Mouse (Mus musculus): ENCODE results near the gene Coq7. TPM values are rescaled to one million over a fixed set of nuclear protein-coding genes. Genes with fewer than 3 reads are reported as not detected.

The Coq7 gene
- polyA plus RNA-seq, 1 experiment from 2014 or later = 136 TPM

Other genes starting within 250 kb of the Coq7 start
- 10.3 and 11.6 TPM in 2 replicates for gene Syt17, start 85.1 kb downstream of the Coq7 start, polyA plus RNA-seq (2015; fragmentation: Nextera tagmentation; extraction: Ambion mirVana)
- 4.6 and 5.1 TPM in 2 replicates for gene Itpripl2, start 41.4 kb downstream of the Coq7 start, polyA plus RNA-seq (2015; fragmentation: Nextera tagmentation; extraction: Ambion mirVana)
- gene Tmc7, start 51.4 kb upstream of the Coq7 start, polyA plus RNA-seq (2015; fragmentation: Nextera tagmentation; extraction: Ambion mirVana) = 1.9 and 2.3 TPM in 2 replicates
- 0.13 and 0.37 TPM in 2 replicates for gene Tmc5, start 63.9 kb upstream of the Coq7 start, polyA plus RNA-seq (2015; fragmentation: Nextera tagmentation; extraction: Ambion mirVana)
- 87.5 and 96.9 TPM in 2 replicates for gene Gde1, start 172.4 kb upstream of the Coq7 start, polyA plus RNA-seq (2015; fragmentation: Nextera tagmentation; extraction: Ambion mirVana)
- 20.9 and 21.1 TPM in 2 replicates for gene Ccp110, start 179.2 kb upstream of the Coq7 start, polyA plus RNA-seq (2015; fragmentation: Nextera tagmentation; extraction: Ambion mirVana)
- gene Vps35l, start 206.9 kb upstream of the Coq7 start, polyA plus RNA-seq (2015; fragmentation: Nextera tagmentation; extraction: Ambion mirVana) = 66.1 and 72.0 TPM in 2 replicates

Data from kidney, embryonic 15.5 days (tissue).